Mouse (Mus musculus) lung, postnatal 14 days (tissue): ENCODE measurements around the gene Cdc42se1.
A peak's percentile ranks its signal among the peaks of the same experiment; 100 is the strongest.

ENCODE experiments used
- DNase-seq: peaks from one replicate; pipeline ENCODE4 v3.0.0; 2021

Cdc42se1 gene

DNA sequence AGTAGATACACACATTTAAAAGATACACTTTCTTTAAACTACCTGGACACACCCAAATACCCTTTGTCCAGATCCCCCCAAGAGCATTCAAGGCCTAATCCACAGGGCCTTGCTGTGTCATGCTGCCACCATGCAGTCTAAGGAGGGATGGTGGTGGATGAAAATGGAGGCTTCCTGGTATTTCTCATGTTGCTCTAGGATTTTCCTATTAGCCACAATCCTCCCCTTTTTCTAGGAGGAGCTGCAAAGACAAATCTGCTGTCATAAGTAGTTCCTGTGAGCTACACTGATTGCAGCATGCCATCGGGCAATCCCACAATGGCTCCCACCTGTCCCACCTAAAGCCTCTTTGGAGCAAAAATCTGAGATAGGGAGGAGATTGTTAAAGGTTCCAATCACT lies 1.3 kb upstream of the Cdc42se1 start:
- no peak for DNase-seq

- peak; percentile 65 for DNase-seq
These were observed 605 bp downstream of the Cdc42se1 start for GRCm38 (mm10) chr3:95228894-95229780.

GRCm38 (mm10) chr3:95229781-95230494 lies 1.4 kb downstream of the Cdc42se1 start:
- DNase-seq = peak; percentile 52

- no peak for DNase-seq
These were observed 2.2 kb downstream of the Cdc42se1 start for GRCm38 (mm10) chr3:95230495-95231297.

DNA sequence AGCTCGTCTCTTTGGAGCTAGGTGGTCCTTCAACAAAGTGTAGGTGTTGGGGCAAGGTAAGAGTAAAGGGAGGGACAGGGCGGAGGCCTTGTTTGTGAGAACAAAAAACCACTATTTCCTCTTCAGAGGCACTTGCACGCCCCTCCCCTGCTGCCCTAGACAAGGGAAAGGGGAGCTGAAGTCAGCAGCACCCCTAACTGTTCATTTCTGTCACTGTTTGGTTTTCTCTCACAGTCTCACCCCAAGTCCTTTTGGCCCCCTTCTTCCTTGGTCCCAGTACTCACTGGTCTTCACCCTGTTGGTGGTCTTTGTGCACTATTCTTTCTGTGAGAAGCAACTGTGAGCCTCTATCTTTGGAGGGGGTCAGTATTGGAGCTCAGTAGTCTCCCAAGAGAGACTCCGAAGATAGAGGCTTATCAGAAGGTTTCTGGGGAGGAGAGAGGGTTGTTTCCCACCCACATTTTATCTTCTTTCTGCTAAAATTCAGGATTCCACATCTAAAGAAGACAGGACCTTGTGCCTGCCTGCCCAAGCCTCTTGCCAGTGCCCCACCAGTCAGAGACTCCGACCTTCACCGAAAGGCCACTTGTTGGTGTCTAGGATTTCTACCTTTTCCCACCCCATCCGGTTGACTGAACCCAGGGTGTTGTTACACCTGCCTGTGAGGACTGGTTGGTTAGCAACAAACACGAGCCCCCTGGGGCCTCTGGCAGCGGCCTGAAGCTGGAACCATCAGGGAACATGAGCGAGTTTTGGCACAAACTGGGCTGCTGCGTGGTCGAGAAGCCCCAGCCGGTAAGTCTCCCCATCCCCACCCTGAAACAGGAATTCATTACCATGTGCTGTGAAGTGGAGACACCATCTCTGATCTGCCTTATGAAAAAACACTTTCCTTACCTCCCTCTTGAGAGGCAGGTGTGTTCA lies 3.0 kb downstream of the Cdc42se1 start, which contains the start of gene Mllt11:
TSS of gene Mllt11 (minus strand) at position 874 of the 924 bp plus-strand sequence.
- DNase-seq = peak; percentile 43

DNA sequence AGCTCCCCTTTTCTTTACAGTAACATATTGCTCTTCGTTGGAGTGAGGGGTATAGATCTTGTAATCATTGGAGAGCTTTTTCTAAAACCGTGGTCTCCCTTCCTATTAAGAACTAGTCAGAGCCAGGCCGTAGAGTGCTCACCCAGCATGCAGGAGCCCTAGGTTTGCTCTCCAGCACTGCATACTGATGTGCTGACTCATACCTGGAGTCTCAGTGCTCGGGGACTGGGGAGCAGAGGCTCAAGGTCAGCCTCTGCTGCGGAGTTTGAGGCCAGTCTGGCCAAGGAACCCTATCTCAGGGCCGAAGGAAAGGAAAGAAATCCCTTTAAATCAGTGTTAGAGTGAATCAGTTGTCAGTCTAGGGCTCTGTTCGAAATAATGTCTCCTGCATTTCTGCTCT lies 4.2 kb downstream of the Cdc42se1 start:
- DNase-seq = peak; percentile 32

DNA sequence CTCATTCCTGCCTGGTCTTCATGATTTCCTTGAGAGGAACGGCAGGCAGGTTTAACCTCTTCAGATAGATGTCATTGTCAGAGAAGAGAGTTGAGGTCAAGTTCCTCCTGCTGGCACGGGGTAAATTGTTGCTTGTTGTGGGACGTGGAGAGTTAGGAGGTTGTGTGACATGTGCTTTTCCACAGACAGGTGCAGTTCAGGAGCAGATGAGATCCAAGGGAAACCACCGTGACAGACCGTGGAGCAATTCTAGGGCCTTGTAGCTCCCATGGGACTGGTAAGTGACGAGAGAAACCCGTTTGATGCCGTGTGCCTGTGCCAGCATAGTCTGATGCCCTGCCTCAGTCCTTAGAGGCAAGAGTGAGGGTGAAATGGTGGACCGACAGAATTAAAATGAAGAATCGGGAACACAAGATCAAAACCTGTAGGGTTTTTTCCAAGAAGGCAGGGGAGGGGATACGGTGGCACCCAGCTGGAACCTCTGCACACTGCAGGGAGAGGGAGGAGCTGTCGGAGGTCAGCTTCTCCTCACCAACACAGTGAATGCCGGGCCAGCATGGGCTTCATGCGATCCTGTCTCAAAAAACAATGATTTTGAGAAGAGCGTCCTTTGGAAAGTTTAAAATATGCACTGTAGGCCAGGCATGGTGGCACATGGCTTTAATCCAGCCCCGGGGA lies 4.9 kb downstream of the Cdc42se1 start:
- no peak for DNase-seq

DNA sequence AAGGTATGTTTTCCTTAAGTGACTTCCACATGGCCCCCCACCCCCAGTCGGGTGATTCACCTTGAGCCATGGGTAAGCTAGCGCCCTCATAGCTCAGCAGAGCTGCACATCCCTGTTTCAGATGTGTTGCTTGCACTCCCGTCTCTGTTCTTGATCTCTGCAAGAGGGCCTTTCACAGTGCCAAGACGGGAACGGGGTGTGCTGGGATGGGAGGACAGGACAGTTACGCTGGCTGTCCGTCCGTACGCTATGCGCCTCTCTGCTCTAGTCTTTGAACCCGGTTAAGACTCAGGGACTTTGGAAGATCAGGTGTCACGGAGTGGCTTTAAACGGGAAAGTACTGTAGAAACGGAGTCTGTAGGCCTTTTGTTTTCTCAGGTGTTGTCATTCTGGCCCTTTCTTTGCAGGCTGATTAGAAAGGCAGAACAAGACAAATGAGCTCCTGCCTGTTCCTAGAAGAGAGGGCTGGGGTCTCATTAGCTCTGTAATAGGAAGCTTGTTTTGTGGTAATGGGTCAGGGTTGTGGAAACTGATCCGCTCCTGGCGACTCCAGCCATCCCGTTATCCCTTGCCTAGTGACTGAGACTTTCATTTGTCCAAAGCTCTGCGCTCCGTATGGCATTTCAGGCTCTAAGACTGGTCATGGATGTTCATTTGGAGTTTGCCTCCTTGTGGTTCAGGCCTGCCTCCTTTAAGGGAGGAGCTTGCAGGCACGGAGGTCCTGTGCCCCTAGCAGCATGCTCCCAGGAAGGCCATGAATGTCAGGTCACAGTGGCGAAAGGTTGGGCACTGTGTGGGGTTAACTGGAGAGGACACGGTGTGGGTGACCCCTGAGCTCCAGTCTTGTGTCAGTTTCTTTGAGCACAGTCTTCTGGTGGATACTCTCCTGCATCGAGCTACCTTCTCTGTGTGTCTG lies 7.1 kb downstream of the Cdc42se1 start:
- DNase-seq = no peak

- DNase-seq = no peak
These were observed 9.1 kb downstream of the Cdc42se1 start for GRCm38 (mm10) chr3:95237541-95238099.

- no peak for DNase-seq
These were observed 10.5 kb downstream of the Cdc42se1 start for GRCm38 (mm10) chr3:95239022-95239421.

DNA sequence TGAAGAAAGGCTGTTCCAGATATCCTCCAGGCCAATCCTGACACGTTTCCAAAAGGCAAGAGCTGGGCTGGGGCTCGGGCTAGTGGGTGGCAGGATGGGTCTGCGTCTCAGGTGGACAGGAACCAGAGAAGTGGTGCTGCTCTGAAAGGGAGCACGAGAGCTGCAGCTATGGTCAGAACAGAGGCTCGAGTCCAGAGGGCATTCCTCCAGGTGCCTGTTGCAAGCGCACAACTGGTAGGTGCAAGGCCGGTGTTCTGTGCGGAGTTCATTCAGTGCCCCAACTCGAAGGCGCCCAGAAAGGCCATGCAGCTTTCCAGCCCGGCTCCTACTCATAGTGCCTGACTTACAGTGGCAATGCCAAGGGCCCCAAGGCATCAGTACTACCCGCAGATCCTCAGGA lies 11.4 kb downstream of the Cdc42se1 start:
- no peak for DNase-seq

DNA sequence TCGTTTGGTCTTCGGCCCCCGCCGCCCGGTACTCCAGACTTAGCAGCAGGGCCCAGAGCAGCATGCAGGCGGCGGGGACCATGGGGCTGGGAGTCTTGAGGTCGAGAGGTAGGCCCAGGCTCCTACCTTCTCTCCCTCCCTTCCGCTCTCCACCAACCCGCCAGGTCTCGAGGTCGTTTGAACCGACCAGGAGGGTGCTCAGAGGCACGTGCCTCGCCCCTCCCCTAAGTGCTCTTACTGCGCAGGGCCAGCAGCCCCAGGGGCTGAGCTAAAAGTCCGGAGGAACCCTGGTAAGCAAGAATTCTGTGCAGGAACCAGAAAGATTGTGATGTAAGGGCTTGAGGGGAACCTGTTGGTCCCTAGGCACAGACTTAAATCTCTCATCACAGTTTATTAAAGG lies 12.4 kb downstream of the Cdc42se1 start:
- DNase-seq = no peak

- no peak for DNase-seq
These were observed 13.0 kb downstream of the Cdc42se1 start, which contains the start of gene Gm128 for GRCm38 (mm10) chr3:95241498-95241897. Gene Gm128, minus strand, starts transcription at chr3:95241598.

DNA sequence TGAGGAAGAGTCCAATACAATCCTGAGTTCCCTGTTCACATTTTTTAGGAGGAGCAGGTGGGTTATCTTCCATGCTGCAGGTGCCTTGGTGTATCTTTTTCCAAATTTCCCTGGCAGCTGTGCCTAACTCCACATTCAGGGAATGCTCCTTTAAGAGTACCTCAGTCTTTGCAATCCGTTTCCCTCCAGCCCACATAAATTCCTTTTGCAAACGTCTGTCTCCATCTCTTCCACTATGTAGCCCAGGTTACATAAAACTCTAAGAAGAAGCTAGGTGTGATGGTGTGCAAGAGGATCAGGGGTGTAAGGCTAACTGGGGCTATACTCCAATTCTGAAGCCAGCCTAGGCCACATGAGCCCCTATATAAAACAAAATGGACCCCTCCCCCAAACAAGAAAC lies 14.6 kb downstream of the Cdc42se1 start:
- no peak for DNase-seq

GRCm38 (mm10) chr3:95246465-95247231 lies 18.1 kb downstream of the Cdc42se1 start:
- peak; percentile 60 for DNase-seq

DNA sequence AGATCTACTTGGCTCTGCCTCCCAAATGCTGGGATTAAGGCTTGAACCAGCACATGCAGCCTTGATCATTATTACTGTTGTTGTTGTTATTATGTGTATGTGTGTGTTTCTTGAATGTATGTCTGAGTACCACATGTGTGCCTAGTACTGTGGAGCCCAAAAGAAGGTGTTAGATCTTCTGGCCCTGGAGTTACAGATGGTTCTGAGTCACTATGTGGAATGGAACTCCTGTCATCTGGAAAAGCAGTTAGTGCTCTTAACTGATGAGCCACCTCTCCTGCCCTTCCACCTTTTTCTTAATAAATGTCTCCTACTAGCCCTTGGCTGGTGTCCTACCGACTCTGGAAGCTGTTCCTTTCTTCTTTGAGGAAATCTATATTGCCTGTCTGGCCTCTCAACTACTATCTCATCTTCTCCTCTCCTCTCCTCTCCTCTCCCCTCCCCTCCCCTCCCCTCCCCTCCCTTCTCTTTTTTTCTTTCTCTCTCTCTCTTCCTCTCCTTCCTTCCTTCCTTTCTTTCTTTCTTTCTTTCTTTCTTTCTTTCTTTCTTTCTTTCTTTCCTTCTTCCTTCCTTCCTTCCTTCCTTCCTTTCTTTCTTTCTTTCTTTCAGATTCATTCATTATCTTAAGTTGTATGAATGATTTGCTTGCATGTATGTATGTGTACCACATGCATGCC lies 19.3 kb downstream of the Cdc42se1 start:
- DNase-seq = no peak

- DNase-seq = no peak
These were observed 21.8 kb downstream of the Cdc42se1 start for GRCm38 (mm10) chr3:95250361-95250760.

GRCm38 (mm10) chr3:95250783-95251424 lies 22.4 kb downstream of the Cdc42se1 start, which contains the start of gene Bnipl:
Gene Bnipl, minus strand, starts transcription at chr3:95251193.
- no peak for DNase-seq
